Mouse (Mus musculus) frontal cortex, postnatal 14 days (tissue): ENCODE measurements around the gene Abhd16a.

Experiments used
- DNase-seq, 2 experiments: peaks; one replicate each; pipeline ENCODE4 v3.0.0; 2022; ENCODE audit warnings: low spot score in 2 of 2

Abhd16a gene

DNA sequence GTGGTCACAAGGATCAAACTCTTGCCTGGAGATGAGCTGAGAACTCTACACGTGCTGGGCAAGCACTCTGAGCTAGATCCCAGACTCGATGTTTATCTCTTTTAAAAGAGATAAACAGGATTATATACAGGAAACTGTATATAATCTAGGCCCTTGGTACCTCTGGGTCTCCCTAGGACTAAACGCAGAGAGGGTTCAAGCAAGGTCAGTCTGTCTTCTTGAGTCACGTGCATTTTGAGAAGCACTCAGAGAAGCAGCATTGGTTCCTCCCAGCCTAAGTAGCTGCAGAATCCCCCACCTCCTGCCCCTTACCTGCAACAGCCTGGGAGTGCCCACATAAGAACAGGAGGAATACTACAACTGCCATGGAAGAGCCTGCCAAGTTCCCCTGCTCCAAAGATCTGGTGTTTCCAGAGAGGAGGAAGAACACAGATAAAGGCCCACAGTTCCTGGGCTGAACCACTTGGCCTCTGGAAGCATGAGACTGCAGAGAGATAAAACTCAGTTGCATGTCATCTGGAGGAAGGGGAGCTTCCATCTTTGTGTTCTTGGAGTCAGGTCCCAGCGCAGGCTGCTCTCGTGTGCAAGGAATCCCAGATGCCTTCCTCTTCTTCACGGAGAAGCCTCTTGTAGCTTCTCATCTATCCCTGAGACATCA lies 3.7 kb upstream of the Abhd16a start, which contains the start of gene Ly6g6f:
Gene Ly6g6f, minus strand, starts transcription at position 403 of the 658 bp plus-strand sequence.
- DNase-seq, result no peak

DNA sequence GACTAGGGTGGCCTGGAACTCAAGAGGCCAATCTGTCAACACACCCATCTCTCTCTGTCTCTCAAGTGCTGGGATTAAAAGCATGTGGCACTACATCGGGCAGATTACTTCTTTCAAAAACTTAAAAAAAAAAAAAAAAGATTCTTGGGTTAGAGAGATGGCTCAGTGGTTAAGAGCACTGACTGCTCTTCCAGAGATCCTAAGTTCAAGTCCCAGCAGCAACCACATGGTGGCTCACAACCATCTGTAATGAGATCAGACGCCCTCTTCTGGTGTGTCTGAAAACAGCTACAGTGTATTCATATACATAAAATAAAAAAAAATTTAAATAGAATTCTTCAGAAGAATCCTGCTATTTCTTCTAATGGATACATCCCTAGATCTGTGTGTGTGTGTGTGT lies 912 bp upstream of the Abhd16a start:
- DNase-seq, result no peak

- DNase-seq, result no peak
These were observed 1.3 kb downstream of the Abhd16a start for GRCm38 (mm10) chr17:35090166-35090932.

DNA sequence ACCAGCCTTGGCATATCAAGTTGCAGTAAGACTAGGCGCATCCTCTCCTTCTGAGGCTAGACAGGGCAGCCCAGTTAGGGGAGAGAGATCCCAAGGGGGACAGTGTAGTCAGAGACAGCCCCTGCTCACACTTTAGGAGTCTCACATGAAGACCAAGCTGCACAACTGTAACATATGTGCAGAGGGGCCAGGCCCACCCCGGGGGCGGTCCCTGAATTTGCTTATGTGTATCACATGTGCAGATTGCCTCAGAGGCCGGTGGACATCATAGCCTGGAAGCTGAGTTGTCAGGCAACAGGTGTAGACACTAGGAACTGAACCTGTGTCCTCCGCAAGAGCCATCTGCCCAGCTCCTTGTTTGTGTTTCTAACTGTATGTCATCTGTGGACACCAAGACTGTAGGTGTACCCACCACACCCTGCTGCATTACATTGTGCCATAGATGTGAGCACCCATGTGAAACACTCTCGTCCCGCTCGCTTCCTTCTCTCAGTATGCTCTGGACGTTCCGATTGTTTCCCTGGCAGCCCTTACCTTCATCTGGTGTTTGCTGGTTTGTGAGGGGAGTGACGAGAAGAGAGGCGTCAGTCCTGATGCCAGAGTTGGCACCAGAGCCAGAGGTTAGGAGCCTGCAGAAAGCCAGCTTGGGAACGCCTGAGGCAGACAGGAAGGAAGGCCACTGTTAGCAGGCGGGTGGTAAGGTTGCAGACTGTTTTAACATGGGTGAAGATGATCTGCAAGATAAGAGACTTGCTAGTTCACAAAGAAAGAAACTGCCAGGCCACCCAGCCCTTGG lies 3.5 kb downstream of the Abhd16a start:
- DNase-seq, result no peak

DNA sequence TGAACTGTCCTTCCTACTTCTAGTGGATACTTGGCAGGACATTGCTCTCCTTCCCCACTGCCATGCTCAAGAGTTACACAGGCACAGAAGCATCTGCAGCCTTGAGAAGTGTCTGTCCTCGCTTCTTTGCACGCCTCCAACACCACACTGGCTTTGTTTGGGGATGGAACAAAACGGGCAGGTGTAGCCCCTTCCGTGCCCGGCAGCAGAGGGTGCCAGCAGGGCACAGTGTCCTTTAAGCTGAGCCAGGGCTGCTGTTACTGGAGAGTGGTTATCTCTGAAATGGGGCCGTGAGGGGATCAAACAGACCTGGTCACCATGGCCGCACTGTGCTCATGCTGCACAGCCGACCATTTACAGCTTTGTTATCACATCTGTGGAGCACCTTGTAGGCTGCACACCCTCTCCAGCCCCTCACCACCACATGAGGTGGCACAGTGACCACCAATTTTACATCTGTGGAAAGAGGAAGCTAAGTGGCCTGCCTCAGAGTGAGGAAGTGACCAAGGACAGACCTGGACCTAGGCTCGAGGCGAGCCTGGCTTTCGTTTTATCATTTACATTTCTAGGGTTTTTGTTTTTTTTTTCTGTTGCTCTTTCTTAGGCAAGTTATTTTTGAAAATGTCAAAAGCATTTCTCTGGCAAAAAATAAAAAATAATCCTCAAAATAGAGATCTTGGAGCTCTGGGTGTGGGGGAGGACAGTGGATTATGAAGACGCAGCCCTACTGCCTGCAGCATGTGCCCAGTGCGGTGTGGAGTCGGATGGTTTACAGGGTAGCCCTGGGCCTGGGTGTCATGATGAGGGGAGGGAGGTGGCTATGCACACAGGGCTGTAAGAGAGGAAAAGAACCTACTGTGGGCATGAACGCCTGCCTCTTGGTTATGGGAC lies 5.7 kb downstream of the Abhd16a start:
- no peak for DNase-seq

DNA sequence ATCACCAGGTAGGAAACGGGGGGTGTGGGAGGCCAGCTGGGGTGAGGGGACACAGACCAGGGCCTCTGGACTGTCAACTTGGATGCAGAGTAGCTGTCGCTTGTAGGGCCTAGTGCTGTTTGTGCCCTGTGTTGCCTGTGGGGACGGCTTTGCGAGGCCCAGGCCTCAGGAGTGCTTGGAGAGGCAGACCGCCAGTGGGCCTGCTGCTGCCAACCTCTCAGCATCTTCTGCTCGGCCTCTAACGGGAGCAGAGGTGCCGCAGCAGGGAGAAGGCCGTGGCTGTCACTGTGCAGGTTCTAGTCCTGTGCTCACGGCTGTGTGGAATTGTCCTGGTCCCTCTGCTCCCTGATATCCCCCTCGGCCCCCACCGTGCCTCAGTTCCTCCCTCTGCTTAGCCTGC lies 7.5 kb downstream of the Abhd16a start:
- no peak for DNase-seq

- no peak for DNase-seq
These were observed 8.1 kb downstream of the Abhd16a start for GRCm38 (mm10) chr17:35097164-35097655.

DNA sequence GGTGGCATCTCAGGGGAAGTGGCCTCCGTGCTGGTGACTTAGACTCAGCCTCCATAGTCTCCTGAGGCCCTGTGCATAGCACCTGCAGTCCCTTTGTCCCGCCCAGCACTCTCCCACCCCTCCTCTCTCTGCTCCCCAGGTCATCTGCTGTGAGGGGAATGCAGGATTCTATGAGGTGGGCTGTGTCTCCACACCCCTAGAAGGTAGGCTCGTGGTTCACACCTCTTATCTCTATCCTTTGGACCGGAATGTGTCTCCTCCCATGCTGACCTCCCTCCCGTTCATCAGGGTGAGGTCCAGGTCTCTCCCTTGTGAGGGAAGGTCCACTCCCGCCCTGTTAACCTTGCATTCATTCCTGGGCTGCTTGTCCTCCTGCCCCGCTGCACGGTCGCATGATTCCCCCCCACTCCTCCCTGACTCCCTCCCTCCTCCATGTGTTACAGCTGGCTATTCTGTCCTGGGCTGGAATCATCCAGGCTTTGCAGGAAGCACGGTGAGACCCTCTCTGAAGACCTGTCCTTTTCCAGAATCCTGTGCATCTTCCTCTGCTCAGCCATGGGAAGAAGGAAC lies 11.2 kb downstream of the Abhd16a start:
- no peak for DNase-seq

- DNase-seq, result no peak
These were observed 12.1 kb downstream of the Abhd16a start for GRCm38 (mm10) chr17:35101161-35101560.

DNA sequence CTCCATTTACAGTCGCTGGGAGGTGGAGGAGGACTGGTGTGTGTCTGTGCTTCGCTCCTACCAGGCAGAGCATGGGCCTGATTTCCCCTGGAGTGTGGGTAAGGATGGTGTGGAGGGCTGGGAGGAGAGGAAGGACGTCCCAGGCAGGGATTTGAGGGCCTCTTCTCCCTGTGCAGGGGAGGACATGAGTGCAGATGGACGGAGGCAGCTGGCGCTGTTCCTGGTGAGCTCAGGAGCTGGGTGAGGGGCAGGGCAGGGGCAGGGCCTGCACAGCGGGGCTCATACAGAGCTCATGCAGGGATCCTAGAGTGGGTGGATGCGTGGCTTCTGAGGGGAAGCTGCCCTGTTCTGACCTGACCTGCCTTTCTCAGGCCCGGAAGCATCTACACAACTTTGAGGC lies 13.2 kb downstream of the Abhd16a start:
- DNase-seq, result no peak

DNA sequence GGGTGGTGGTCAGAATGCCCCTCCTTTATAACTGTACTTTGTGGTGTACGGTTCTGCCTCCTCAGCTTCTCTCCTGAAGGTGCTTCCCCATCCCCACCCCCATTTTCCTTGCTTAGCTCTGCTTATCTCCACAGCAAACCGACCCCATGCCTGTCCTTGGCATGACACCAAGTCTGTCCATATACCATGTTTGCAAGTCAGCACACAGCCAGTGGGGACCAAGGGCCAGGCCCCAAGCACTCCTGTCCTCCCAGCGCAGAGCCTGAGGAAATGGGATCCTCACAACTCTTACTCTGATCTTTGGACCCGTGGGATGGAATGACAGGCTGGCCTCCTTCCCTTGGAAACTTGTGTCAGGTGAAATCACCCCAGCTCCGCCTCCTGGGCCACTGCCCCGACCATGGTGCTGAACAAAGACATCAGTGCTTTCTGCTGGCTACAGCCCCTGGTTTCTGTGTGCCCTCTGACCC lies 14.2 kb downstream of the Abhd16a start:
- no peak for DNase-seq

GRCm38 (mm10) chr17:35104079-35104478 lies 15.0 kb downstream of the Abhd16a start:
- no peak for DNase-seq

DNA sequence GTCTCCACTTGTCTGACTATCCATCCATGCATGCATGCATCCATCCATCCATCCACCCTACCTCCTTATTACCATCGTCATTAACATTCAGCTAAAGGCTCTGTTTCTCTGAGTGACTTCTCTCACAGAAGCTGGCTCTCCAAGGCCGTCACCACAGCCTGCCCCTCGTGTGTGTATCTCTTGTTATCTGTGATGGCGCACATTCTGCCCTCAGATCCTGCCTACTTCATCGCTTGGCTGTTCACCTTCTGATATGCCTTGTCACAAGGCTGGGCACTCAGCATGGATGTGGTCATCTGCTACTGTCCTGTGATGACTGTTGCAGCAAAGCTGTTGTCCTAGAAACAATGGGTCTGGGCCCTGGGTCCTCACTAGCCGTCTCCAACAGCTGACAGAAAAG lies 15.7 kb downstream of the Abhd16a start:
- no peak for DNase-seq

DNA sequence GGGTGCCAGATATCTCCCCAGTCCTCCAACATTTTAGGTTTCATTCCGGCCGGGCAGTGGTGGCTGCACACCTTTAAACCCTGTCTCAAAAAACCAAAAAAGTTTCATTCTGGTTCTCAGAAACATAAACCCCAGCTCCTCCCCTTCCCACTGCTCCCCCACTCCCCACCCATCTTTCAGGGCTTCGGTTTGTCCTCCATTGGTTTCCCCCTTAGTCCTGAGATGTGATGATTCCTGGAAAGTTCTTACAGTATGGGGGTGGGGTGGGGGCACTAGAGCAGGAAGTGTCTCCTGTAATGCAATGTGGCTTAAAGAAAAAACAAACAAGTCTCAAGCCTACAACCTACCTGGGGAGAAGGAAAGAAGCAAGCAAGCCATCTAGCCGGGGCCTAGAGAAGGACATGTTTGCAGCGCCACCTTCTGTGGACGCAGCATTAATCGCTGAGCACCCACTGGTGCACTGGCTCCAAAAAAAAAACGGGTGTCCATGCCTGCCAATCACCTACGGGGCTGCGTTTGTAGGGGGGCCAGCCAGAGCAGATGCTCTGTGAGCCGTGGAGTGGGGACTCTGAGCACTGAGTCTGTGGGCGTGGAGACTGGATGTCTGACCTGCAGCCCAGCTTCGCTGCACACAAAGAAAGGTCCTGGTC lies 16.8 kb downstream of the Abhd16a start:
- DNase-seq, result no peak

DNA sequence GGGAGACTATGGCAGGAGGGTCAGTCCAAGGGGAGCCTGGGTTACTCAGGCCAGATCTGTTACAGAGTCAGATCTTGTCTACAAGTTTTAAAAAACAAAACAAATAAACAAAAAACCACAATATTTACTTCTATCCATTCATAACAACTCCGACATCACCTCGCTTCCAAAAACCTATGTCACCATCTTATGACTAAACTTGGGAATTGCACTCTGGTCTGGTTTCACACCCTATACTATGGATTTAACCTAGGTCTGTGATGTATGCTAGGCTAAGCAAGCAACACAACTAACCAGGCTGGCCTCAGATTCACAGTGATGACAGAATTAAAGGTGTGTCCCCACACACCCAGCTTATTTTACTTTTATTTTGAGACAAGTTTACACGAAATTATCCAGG lies 17.5 kb downstream of the Abhd16a start:
- DNase-seq, result no peak

GRCm38 (mm10) chr17:35108097-35108496 lies 19.0 kb downstream of the Abhd16a start, which contains the start of gene Ly6g5c:
Ly6g5c (plus strand) TSS chr17:35108279.
- no peak for DNase-seq

DNA sequence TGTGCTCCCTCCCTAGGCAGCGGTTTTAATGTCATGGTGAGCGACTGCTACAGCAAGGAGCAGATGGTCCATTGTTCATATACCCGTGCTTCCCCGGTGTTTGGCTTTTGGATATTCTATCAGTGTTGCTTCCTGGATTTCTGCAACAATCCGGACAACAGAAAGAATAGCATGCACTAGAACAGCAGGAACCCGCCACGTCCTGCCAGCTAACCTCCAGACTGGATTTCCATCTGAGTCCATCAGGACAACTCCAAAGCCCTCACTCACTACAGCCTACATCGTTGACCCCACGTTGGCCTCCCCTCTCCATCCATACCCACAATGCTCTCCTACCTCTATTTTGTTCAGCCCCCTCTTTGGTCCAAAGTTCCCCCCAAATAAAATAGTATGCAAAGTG lies 22.7 kb downstream of the Abhd16a start:
- no peak for DNase-seq

- DNase-seq, result no peak
These were observed 26.3 kb downstream of the Abhd16a start, which contains the start of gene Ly6g5b for GRCm38 (mm10) chr17:35115046-35116019. Ly6g5b (minus strand) TSS chr17:35115428.

- DNase-seq, result peak in 1 of 2 experiments; percentile 33
These were observed 31.7 kb downstream of the Abhd16a start for GRCm38 (mm10) chr17:35120745-35121142.
